Mouse (Mus musculus): ENCODE data around the gene Fgd3.

DNA sequence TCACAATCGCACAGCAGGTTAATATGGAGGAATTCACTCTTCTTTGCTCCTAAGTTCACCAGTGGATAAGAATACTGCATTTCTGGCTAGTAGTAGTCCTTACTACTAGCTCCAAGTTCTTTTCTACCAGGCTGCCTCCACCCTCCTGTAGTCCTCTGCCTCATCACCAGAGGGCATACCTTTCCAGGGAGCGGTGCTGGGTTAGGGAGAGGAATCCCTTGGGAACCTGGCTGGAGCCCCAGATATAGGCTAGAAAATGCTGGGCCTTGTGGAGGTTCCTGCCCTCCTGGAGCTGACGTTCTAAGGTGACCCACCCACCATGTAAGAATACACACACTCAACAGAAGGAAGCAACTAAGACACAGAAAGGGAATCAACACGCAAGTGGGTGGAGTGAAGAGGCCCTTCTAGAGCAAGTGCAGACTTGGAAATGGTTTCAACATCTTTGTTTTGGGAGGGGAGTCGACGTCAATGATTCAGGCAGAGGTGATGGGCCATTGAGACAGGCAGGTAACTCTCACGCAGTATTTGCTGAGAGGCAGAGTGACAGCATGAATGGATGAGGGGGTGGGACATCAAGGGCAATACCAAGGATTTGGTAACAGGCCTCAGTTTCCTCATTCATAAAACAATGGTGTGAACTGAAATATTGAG is 18.9 kb upstream of the Fgd3 start:
- TF ChIP-seq POLR2A (IDR thresholded peaks at IDR 0.05; ENCODE audit: borderline replicate concordance, insufficient read depth, low read length), result no peak
- peak; percentile 57; the same call in 1 of the 2 replicates for TF ChIP-seq CTCF (IDR thresholded peaks at IDR 0.05; ENCODE audit: borderline replicate concordance, insufficient read depth, low read depth, low read length)

All from cerebellum, adult 2 months (tissue).